Mouse (Mus musculus) spleen, postnatal 36 days (tissue): ENCODE measurements around the gene Tcf3.

ENCODE experiments used
- DNase-seq, 2 experiments: peaks; one replicate each; pipeline ENCODE4 v3.0.0; 2022; ENCODE audit warnings: low spot score in 2 of 2, mixed read lengths in 1 of 2

Tcf3 gene

DNA sequence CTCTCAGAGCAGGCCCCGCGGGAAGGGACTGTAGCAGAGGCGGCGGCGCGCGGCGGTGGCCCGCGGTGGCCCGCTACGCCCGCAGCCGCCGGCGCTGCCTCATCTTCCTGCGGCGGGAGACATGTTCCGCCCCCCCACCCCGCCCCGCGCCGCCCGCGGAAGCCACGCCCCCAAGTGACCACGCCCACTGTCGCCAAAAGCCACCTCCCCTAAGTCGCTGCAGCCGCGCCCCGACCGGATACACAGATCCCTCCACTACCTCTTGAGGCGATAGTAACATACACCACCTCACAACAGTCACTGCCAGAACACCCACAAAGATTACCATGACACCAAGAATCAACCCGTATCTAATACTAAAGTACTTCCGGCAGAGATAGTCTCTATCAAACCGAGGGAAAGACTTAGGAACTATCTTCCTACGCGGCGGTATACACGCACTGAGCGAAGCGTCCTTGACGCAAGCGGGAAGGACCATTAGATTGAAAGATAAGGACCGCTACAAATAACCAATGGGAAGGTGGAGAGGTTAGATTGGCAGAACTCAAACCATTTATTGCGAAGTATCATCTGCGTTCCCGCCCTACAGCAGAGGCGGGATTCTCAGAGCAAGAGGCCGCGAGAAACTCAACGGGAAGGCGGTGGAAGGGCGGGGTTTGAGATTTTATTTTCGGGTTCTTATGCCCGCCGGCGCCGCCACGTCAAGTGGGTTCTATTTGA, at the start of gene Tcf3:
Tcf3 (minus strand) TSS at position 135 of the 720 bp plus-strand sequence.
- peak; percentile 96 to 97 for DNase-seq

DNA sequence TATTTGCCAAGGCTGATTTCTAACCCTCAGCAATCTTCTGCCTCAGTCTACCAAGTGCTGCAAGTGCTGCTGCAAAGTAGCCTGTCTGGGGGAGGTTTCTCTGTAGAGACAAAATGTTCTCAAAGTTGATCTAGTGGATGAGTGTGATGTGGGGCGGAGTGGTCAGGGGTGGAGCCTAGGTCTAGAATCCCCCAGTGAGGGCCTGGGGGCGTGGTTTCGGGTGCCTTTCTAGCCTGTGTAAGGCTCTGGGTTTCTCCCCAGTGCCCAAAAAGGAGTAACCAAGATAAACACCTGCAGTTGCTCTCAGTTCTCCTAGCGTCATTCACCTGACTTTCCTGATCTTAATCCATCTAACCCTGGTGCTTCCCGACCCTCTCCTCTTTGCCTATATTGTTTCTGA, 47.6 kb upstream of the Tcf3 start:
- DNase-seq = peak; percentile 12 to 13

DNA sequence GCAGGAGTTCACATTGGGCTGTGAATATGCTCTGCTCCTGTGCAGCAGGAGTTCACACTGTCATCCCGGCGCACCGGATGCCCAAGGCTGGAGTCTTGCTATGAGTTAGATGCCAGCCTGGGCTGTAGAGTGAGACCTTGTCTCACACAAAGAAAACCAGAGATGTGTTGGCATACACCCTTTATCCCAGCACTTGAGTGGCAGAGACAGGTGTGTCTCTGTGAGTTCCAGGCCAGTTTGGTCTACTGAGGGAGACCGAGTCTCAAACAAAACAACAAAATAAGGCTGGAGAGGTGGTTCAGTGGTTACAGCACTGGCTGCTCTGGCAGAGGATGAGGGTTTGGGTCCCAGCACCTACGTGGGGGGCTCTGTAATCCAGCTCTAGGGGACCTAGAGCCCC, 45.1 kb upstream of the Tcf3 start:
- DNase-seq = no peak

DNA sequence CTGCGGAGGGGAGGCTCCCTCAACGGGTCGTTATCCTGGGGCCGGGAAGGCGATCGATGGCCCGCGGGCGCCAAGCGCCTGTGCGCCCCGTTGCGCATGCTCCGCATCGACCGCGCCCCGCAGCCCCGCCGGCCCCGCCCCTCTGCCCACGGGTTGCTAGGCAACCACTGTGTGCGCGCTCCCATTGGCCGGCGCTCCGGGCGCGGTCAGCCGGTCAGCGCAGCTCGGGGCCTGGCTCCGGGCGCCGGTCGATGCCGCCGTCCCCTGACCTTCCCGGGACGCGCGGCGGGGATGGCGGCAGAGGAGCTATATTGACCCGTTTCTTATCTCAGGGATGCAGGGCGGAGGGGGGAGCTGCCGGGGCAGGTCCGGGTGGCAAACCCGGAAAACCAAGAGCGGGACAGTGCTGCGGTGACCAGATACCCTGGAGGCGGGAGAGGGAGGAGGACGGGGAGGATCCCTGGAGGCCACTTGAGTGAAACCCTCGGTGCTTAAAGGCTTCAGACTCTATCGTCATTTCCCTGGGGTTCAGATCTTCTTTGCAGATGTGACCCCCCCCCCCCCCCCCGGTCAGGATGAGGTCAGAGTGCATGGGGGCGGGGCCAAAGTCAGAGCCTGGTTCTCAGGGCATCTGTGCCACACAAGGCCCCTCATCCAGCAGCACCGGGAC, 42.0 kb upstream of the Tcf3 start:
- DNase-seq = peak; percentile 82 to 85

DNA sequence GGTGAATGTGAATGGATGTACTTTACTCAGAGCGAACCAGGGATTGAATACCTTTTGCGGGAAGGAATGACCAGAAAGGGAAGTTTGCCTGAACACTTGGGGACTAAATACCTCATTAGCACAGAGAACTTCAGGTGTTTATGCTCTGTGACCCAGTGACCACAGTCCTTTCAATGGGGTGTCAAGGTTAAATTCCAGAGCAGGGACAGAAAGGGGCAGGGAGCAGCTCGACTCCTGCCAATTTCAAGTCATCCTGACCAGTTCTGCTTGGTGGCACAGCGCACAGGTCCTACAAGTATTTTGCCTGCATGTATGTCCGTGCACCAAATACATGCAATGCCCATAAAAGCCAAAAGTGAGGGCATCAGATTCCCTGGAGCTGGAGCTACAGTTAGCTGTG, 31.6 kb upstream of the Tcf3 start:
- DNase-seq = no peak

DNA sequence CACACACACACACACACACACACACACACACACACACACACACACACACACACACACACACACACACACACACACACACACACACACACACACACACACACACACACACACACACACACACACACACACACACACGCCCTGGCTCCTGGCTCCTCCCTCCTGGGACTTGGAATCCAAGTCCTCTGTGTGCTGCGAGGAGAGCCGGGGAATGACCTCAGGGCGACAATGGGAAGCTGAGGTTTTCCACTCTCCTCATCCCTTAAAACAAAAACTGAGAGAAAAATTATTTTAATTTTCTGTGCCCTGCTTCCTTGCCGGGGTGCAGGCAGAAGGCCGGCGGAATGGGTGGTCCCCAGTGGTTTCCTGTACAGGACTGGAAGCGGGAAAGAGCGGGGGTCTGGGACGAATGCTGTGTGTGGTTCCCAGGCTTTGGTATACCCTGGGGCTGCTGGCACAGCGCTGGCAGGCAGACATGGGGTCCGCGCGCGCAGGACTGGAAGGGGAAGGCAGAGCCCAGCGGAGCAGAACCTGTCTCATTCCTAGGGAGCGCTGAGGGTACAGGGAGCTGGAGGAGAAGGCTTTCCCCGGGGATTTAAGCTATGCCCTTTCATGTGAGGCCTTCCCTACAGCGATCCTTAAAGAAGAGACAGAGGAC, 31.1 kb upstream of the Tcf3 start:
- no peak for DNase-seq

DNA sequence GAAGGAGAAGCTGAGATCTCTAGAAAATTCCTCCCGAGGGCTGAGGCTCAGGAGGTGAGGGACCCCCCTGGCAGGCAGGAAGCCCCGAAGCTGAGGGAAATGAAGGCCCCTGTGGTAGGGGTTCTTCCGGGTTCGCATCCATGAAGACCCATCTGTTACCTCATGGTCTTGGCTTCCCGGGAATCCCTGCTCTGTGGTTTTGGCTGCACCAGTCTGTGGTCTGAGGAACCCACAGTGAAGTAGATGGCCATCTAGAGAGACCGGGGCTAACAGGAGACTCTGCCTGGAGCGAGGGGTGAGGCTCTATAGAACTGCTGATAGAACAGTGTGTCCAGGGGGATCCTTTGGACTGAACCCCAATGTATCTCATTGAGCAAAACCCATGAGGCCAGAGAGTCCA, 27.9 kb upstream of the Tcf3 start:
- DNase-seq = no peak

DNA sequence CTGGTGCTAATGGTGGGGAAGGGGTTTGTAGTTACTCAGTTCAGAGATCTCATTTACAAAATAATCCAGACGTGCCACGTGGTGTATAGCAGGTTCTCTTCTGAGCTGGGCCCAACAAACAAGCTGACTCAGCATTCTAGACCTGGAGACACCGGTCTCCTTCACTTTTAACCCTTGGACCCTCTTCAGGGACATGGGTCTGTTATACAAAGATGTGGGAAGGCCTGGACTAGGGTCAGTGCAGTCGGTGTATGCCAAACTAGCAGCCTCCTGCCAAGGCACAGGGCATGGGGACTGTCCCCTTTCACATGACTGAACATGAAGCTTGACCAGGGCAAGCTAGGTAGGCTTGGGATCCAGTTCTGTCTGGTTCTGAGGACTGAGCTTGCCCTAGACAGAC, 26.9 kb upstream of the Tcf3 start:
- DNase-seq = no peak

DNA sequence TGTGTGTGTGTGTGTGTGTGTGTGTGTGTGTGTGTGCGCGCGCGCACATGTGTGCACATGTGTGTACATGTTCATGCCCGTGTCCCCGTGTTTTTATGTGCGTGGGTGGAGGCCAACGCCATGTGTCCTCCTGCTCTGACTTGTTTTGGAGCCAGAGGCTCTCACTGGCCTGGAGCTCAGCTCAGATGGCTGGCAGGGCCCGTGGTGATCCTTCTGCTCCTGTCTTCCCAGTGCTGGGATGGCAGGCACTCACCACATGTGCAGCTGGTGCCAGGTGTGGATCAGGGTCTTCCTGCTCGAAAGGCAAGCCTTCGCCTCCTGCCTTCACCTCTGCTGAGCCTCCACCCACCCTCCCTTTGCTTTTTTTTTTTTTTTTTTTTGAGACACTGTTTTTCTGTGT, 26.2 kb upstream of the Tcf3 start:
- no peak for DNase-seq

DNA sequence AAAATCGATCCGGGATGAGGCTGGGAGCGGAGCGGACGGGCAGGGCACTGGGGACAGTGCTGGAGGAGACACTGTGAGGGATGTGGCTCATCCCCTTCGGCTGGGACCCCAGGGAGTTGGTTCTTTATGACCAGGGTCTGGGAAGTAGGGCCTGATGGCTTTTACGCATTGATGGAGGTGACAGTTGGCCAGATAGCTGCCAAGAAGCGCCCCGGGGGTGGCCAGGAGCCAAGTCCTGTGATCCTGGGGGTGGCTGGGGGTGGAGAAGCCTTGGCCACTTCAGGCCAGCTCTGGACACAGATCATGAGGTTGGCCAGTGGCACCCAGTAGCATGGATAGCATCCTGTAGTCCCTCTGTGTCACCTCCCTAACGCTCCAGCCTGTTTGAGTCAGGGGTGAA, 25.8 kb upstream of the Tcf3 start:
- DNase-seq = no peak

DNA sequence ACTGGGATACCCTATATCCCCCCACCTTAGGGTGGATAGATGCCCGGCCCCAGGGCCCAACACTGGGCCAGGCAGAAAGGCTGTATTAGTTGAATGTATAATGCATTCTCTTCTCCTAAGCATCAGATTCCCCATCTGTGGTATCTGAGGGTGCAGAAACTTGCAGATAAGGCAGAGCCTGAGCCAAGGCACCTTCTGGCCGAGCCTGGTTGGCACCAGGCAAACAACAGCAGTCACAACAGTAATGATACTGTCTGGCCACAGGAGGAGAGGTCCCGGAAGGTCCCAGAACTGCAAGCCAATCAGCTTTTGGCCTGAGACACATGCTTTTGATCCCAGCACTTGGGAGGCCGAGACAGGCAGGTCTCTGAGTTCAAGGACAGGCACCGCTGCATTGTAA, 22.2 kb upstream of the Tcf3 start:
- DNase-seq = no peak

DNA sequence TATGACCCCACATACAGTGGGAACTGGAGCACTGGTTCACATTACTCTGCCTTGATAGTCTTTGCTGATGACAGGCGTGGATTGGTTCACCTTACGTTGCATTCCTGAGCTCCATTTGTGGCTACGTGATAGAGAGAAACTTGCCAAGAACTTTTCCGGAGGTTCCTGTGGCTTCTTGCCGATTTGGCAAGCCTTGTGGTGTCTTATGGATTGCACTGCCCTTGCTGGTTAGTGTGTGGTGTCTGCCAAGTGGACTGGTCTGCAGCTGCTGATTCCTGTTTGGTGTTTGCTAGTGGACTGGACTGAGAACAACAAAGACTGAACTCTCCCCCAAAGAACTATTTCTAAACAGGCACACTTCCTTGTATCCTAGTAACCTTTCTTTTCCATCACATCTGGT, 21.3 kb upstream of the Tcf3 start:
- DNase-seq = no peak

DNA sequence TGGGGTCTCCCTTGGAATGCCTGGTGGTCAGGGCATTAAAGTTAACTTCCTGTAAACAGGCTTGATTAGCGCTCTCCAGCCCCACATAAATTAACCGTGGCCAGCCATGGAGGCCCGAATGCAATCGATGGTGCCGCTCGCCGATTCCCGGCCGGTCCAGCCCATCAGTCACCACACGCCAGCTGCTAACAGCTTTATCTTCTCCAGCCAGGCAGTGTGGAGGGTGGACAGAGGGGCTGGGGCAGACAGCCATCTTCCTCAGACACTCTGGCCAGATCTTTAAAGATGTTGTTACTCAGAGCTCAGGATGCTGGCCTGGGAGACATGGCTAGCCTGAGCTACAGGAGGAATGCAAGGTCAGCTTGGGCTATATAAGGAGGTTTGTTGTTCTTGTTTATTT, 20.2 kb upstream of the Tcf3 start:
- no peak for DNase-seq

DNA sequence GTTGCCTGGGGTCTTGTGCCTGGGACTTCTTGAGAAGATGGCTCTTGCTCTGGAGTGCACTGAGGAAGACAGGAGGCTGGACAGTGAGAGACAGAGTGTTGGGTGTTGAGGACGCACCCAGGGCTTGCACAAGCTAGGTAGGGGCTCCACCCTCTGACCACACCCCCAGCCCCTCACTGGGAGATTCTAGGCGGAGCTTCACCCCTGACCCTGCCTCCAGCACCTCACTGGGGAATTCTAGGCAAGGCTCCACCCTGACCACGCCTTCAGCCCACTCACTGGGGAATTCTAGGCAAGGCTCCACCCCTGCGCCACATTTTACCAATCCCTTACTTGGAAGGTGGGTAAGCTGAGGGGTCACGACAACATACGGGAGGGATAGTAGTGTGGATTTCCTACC, 17.2 kb upstream of the Tcf3 start:
- DNase-seq = no peak

DNA sequence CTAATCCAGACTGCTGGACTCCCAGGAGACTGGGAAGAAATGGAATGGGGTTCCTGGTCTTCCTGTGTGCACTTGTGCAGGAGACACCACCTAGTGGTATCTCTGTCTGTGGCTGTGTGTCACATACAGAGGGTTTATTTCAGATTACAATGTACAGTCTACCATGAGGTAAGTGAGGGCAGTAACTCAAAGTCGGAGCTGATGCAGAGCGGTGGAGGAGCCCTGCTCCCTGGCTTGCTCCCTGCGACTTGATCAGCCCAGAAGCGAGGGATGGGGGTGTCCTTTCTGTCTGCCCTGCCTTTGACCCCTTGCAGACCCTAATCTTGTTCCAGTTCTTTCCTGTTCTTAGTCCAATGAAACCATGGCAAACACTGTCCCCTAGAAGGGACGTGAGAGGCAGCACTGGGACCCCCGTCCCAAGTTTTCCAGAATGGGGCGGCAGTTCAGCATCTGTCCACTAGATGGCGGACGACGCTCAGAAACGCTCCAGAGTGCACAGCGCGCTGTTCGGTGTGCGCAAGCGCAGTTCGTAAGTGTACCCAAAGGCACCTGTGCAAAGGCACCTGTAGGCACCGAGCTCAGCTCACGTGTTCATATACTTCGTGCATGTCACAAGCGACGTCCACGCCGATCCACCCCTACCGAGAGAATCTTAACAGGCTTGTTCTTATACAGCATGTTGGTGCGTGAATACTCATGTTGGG, 12.6 kb upstream of the Tcf3 start:
- DNase-seq = peak; percentile 74 to 83

DNA sequence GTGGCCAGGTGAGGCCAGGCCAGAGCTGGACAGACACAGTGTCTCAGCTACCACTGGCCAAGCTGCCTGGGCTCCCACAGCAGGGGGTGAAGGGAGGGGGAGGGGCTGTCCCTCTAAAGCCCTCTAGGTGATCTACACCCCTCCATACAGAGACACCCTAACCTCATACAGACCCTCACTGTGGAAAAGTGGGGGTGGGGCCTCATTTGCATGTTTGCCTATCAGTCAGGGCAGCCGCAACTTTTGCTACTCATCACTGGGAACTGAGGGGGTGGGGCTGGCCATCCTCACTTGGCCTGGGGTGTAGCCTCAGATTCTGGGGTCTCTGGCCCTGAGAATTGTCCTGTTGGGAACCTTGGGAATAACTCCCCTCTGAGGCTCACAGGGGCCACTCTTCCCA, 11.6 kb upstream of the Tcf3 start:
- no peak for DNase-seq

DNA sequence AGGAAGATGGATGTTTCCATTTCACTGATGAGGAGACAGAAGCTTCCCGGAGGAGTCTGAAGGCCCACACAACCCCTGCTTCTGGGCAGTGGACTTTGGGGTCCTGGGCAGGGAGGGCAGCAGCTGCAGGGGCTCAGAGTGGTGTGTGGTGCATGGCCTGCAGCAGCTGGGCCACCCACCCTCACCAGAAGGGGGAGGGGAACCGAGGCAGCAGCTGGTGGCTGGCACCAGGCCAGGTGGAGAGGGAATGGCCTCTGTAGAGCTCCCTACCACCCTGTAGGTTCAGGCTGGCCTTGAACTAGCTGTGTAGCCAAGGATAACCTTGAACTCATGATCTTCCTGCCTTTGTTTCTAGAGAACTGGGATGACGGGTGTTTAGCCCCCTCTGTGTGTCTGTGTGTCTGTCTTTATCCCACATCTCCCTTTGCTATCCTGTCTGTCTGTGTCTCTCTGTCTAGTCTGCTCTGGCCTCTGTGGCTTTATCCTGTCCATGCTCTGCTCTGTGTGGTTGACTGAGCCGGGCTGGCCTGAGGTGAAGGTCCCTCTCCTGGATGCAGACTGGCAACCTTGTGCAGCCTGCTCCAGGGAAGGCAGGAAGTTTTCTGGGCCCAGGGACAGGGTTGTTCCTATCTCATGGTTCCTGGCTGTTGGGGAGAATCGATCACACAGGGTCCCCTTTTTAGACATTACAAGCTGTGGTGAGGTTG, 11.0 kb upstream of the Tcf3 start:
- DNase-seq = peak in 1 of 2 experiments; percentile 45

DNA sequence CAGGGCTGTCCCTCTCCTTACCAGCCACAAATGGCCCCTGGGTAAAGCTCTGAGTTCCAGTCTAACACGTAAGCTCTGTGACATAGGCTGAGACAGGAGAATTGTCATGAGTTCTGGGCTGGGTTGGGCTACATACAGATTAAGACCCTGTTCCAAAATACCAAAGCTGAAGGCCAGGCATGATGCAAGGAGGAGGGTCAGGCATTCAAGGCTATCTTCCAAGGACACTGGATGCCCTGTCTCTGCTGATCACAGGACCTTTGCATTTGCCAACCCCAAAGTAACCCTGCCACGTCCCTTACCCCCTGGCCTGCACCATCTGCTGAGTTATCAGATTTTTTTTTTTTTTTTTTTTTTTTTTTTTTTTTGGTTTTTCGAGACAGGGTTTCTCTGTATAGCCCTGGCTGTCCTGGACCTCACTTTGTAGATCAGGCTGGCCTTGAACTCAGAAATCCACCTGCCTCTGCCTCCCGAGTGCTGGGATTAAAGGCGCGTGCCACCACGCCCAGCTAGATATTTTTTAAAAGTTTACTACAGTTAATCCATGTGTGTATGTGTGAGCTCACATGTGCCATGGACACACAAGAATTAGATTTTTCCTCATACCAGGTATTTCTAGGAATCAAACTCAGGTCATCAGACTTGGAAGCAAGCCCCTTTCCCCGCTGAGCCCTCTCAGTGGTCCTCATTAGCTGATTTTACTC, 10.3 kb upstream of the Tcf3 start:
- DNase-seq = no peak

DNA sequence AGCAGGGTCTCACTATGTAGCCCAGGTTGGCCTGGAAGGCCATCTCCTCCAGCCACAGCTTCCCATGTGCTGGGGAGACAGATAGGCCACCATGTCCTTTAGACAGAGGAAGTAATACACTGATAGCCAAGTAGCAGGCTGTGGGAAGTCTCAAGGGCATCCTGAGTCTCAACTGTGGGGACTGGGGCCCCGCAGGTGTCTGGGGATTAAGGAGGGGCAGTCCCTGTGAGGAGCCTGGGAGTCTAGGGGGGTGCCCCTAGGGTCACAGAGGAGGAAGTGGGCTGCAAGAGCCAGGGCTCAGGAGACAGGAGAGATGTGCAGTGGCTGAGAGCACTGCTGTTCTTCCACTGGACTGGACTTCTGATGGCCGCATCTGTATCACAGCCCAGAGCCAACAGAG, 9.5 kb upstream of the Tcf3 start:
- peak; percentile 82 to 83 for DNase-seq

DNA sequence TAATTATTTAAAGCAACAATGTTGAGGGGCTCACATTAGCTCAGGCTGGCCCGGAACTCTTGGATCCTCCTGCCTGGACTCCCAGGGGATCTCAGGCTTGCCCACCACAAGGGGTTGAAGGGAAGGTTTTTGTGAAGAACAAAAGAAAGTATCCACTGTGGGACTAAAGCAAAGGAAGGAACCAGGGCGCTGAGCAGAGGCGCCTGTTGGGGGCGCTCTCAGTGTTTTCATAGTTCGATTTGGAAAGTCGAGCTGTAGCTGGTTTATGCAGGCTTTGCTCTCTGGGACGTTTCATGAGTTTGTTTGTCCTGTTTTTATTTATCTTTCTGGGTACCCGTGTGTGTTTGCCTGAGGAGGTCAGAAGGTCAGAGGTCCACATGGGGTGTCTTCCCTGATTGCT, 8.2 kb upstream of the Tcf3 start:
- DNase-seq = no peak

DNA sequence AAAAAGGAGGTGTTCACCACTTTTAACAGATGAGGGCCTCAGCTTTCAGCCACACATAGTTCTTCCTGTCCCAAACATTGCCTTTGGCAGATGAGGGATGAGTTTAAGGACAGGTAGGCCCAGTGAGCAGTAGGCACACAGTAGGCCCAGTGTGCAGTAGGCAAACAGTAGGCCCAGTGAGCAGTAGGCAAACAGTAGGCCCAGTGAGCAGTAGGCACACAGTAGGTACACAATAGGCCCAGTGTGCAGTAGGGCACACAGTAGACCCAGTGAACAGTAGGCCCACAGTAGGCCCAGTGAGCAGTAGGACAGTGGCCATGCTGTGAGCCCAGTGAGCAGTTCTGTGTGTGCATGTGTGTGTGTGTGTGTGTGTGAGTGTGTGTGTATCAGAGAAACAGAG, 6.6 kb upstream of the Tcf3 start:
- no peak for DNase-seq
